Mouse (Mus musculus) forebrain, embryonic 11.5 days (tissue): ENCODE data around the gene Inf2. TPM values are rescaled to one million over a fixed set of nuclear protein-coding genes. Genes with fewer than 3 reads are reported as not detected.

Experiments
- ATAC-seq: fragments of 200-750 bp; cut with Nextera tagmentation; replicated peaks from 2 replicates; pipeline ENCODE4 v1.8.0; 2017; ENCODE audit warnings: moderate TSS enrichment; ENCODE audit not compliant: low FRiP score
- DNase-seq: peaks from one replicate; pipeline ENCODE4 v3.0.0-alpha.2; 2017; ENCODE audit warnings: low spot score
- H3K27ac ChIP-seq: fragments of 300-500 bp; sonication (generic); 2 replicates; pipeline ENCODE4 v1.5.1; 2014; ENCODE audit warnings: low read depth, low read length
- H3K27me3 ChIP-seq: fragments of 300-500 bp; sonication (generic); 2 replicates; pipeline ENCODE4 v1.6.1; 2014; ENCODE audit warnings: mild to moderate bottlenecking, low read length, mixed read lengths; ENCODE audit not compliant: control insufficient read depth, insufficient read depth
- H3K36me3 ChIP-seq: fragments of 300-500 bp; sonication (generic); 2 replicates; pipeline ENCODE4 v1.6.1; 2014; ENCODE audit warnings: mild to moderate bottlenecking, low read length, moderate library complexity, mixed read lengths; ENCODE audit not compliant: control insufficient read depth, insufficient read depth
- H3K4me1 ChIP-seq: fragments of 300-500 bp; sonication (generic); replicated peaks from 2 replicates; pipeline ENCODE4 v1.6.1; 2014; ENCODE audit warnings: low read length, mixed read lengths; ENCODE audit not compliant: control insufficient read depth, insufficient read depth
- H3K4me2 ChIP-seq: fragments of 300-500 bp; sonication (generic); 2 replicates; pipeline ENCODE4 v1.6.1; 2014; ENCODE audit warnings: low read depth, mild to moderate bottlenecking, low read length, moderate library complexity, mixed read lengths; ENCODE audit not compliant: severe bottlenecking
- H3K4me3 ChIP-seq: fragments of 300-500 bp; sonication (generic); 2 replicates; pipeline ENCODE4 v1.5.1; 2014; ENCODE audit warnings: low read depth, low read length
- H3K9ac ChIP-seq: fragments of 300-500 bp; sonication (generic); 2 replicates; pipeline ENCODE4 v1.6.1; 2014; ENCODE audit warnings: low read length
- H3K9me3 ChIP-seq: fragments of 300-500 bp; sonication (generic); 2 replicates; pipeline ENCODE4 v1.6.1; 2016; ENCODE audit warnings: low read length, mixed read lengths; ENCODE audit not compliant: control insufficient read depth
- WGBS: fragments of 180-500 bp; shearing (Covaris S2); extraction: QIAGEN DNeasy Blood & Tissue Kit; methylation state at CpG from one replicate; pipeline ENCODE4 v1.1.7; 2014; 5-methylcytosine and 5-hydroxymethylcytosine counted together
- polyA plus RNA-seq: library from polyadenylated mRNA; unstranded; fragments of >200 nt; fragmentation: Nextera tagmentation; extraction: Ambion mirVana; gene quantifications from 2 replicates; pipeline ENCODE4 v1.2.1, GENCODE M21; 2014

Inf2 gene
- polyA plus RNA-seq, 1 experiment from 2014 or later, result 1.6 TPM

DNA sequence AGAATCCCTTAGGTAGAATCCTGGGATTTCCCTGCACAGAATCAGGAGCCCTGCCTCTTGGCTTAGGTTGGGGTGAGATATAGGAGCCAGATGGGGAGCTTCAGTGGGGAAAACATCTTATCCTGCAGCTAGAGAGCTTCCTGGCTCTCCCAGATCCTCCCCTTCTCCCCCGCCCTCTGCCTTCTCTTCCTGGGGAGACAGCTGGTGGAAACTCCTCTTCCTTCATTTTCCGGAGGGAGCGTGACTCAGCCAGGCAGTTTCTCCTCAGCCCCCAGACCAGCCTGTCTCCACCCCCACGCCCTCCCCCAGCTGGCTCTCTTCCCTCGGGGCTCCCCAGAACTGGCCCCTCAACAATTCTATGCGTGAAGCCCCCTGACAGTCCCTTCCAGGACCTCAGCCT, 12.2 kb upstream of the Inf2 start:
- H3K27me3 ChIP-seq, result no peaks in the 10 kb centered on the region
- H3K36me3 ChIP-seq, result no peaks in the 10 kb centered on the region
- 17% methylated on average over 6 of the region's 6 CpGs for WGBS
- H3K4me2 ChIP-seq, result no peak overlapping the region
- H3K9me3 ChIP-seq, result no peaks in the 10 kb centered on the region
- no peak overlapping the region for H3K27ac ChIP-seq
- H3K4me3 ChIP-seq, result no peak overlapping the region
- ATAC-seq (no peak), DNase-seq (no peak)
- no peak overlapping the region for H3K9ac ChIP-seq
- peaks cover 10% of the 10 kb centered on the region for H3K4me1 ChIP-seq

DNA sequence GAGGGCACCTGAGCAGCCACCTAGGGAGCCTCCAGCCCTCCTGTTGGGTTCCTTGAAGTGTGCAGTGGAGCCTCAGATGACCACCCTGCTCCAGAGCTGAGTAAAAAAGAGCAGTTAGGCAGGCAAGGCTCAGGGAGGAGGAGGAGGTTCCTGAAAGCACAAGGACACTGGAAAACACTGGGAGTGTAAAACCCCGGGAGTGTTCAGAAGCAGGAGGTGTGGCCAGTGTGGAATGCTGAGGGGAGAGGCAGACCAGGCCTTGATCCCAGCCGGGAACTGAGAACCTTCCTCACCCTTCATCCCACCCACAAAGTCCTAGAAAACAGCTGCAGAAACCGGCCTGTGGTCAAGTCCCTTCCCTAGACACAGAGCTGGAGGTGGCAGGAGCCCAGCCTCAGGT, 11.8 kb upstream of the Inf2 start:
- DNase-seq (no peak), ATAC-seq (no peak)
- no peak overlapping the region for H3K9ac ChIP-seq
- peaks cover 10% of the 10 kb centered on the region for H3K4me1 ChIP-seq
- no peaks in the 10 kb centered on the region for H3K27me3 ChIP-seq
- no peak overlapping the region for H3K4me2 ChIP-seq
- WGBS, result 5% methylated on average over 3 of the region's 3 CpGs
- no peaks in the 10 kb centered on the region for H3K36me3 ChIP-seq
- H3K9me3 ChIP-seq, result no peaks in the 10 kb centered on the region
- no peak overlapping the region for H3K4me3 ChIP-seq
- H3K27ac ChIP-seq, result no peak overlapping the region

DNA sequence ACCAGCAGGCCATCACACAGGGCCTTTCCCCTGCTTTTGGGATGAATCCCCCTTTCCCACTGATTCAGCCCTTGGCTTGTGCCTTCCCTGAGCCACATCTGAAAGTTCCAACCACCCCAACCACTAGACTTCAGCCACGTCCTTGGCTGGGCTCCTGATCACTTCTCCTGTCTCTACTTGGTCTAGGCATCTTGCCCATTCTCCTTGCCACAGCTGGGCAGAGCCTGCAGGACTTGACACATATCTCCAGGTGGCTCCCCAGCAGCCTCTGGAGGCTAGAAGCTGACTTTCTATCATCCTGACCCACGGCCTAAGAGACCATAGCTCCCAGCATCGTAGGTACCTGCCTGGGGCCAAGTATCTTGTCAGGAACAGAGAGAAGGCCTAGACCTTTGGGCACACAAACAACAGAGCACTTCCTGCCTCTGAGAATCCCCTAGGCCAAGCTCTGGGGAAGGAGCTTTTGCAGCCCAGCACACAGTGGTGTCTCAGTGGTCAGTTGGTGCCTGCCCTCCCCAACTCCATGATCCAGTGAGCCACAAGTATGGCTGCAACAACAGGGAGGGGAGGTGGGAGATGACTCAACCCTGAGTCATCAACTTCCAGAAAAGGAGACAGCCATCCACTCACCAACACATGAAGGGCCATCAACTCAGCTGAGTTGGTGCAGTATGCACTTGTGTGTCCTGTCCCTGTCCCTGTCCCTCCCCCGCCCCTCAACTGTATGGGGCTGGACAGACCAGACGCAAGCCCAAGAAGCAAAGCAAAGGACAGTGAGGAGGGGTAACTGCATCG, 10.1 kb upstream of the Inf2 start:
- no peaks in the 10 kb centered on the region for H3K9me3 ChIP-seq
- no peak for DNase-seq
- no peak overlapping the region for H3K27ac ChIP-seq
- no peak overlapping the region for H3K9ac ChIP-seq
- H3K27me3 ChIP-seq, result no peaks in the 10 kb centered on the region
- WGBS, result 76% methylated on average over 6 of the region's 6 CpGs
- peaks cover 10% of the 10 kb centered on the region for H3K4me1 ChIP-seq
- no peaks in the 10 kb centered on the region for H3K36me3 ChIP-seq
- no peak overlapping the region for H3K4me2 ChIP-seq
- no peak for ATAC-seq
- no peak overlapping the region for H3K4me3 ChIP-seq

DNA sequence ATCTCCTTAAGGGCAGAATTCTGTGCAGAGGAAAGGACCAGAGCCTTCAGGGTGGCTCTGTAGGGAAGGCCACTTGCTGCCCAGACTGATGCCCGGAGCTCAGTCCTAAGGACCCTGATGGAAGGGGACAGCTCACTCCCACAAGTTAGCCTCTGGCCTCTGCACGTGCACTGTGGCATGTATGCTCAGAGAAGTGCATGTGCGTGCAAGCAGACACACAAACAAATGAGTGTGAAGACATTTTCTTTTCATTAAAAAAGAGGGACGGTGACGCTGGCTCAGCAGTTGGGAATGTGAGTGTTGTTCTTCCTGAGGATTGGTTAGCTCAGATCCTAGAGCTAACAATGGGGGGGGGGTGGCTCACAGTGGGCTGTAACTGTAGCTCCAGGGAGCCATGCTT, 9.2 kb upstream of the Inf2 start:
- Histone ChIP-seq H3K4me2 (no peak overlapping the region), H3K9me3 (no peaks in the 10 kb centered on the region), H3K27ac (no peak overlapping the region), H3K36me3 (no peaks in the 10 kb centered on the region), H3K9ac (no peak overlapping the region), H3K4me1 (peaks cover 10% of the 10 kb centered on the region), H3K4me3 (no peak overlapping the region), H3K27me3 (no peaks in the 10 kb centered on the region)
- no peak for DNase-seq
- ATAC-seq, result no peak
- WGBS, result 46% methylated on average over 5 of the region's 5 CpGs

DNA sequence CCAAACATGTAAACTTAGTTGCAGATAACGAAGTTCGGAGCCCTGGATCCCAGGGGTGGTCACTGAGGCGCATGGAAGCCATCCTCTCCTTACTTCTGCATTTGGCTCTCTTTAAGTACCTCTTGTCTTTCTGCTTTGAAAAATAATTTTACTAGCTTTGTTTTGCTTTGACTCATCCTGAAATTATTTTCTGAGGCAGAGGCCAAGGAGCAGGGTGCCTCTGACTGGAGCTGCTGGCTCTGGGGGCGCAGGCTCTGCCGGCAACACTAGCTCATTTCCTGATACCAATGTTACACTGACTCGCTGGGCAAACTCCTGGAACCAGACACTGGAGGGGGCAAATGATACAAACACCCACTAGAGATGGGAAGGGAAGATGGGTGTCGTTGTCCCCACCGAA, 8.7 kb upstream of the Inf2 start:
- H3K4me3 ChIP-seq, result no peak overlapping the region
- peaks cover 10% of the 10 kb centered on the region for H3K4me1 ChIP-seq
- no peak for DNase-seq
- H3K27me3 ChIP-seq, result no peaks in the 10 kb centered on the region
- H3K36me3 ChIP-seq, result no peaks in the 10 kb centered on the region
- no peak overlapping the region for H3K4me2 ChIP-seq
- no peaks in the 10 kb centered on the region for H3K9me3 ChIP-seq
- H3K27ac ChIP-seq, result no peak overlapping the region
- WGBS, result 87% methylated on average over 8 of the region's 8 CpGs
- H3K9ac ChIP-seq, result no peak overlapping the region
- ATAC-seq, result no peak

DNA sequence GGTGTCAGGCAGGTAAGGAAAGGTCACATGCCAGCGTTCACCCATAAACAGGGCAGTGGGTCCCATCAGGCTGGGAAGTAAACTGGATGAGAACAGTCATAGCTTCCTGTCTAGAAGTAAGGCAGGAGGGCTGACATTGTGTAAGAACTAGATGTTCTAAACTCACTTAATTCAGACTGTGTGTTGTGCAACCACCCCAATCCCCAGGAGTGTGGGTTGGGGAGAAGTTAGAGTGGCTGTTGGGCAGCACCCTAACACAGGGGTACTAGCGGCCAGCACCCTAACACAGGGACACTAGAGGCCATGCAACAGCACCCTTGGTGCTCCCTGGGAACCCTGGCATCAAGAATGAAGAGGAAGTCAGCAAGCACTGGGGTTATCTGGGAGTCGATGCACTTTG, 7.5 kb upstream of the Inf2 start:
- Histone ChIP-seq H3K9ac (no peak overlapping the region), H3K4me2 (no peak overlapping the region), H3K36me3 (no peaks in the 10 kb centered on the region), H3K27me3 (no peaks in the 10 kb centered on the region), H3K9me3 (no peaks in the 10 kb centered on the region), H3K27ac (no peak overlapping the region), H3K4me1 (peaks cover 10% of the 10 kb centered on the region), H3K4me3 (no peak overlapping the region)
- 80% methylated on average over 3 of the region's 3 CpGs for WGBS
- no peak for ATAC-seq
- DNase-seq, result no peak

DNA sequence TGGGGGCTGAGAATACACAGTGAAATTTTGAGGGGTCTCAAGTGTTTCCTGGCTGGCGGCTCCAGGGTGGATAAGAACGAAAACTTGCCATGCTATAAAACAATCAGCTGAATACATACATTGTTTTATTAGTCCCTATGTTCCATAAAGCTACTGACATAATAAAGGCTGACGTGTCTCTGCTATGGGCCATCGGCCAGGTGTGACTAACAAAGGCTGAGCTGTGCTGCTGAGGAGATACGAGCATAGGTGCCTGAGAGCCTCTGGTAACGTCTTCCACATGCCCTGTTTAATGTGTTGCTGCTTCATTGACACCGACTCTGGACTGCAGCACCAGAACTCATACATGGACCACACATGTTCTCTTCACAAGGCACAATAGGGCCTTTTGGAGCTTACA, 3.6 kb upstream of the Inf2 start:
- Histone ChIP-seq H3K4me2 (no peak overlapping the region), H3K36me3 (no peaks in the 10 kb centered on the region), H3K4me3 (no peak overlapping the region), H3K9ac (no peak overlapping the region), H3K27me3 (peaks cover 23% of the 10 kb centered on the region), H3K9me3 (no peaks in the 10 kb centered on the region), H3K27ac (no peak overlapping the region), H3K4me1 (peaks cover 7% of the 10 kb centered on the region; the same call in 1 of the 2 replicates)
- 83% methylated on average over 7 of the region's 7 CpGs for WGBS
- no peak for ATAC-seq
- no peak for DNase-seq

DNA sequence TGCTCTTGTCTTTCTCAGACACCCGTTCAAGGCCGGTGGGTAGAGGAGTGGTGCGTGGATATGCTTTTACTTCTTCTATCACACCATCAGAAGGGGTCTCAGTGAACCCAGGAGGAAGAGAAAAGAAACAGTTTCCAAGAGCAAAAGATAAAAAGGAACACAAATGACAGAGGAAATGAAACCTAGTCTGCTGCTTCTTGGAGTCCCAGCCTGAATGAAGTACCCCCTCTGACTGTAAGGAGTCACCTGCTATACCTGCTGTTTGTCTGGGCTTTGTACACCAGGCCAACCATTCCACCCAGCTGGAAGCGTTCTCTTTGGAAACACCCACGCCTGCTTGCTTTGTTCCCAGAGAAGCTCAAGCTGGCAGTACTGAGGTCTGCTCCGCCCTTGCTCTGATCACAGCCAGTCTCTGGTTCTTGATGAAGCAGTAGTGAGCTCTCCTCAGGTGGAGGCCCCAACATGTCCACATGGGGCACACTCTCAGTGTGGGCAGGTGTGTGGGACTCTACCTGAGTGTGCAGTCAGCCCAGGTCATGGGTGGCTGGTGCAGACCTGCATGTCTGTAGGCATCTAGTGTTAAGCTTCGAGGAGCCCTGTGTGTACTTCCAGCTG, 2.6 kb upstream of the Inf2 start:
- ATAC-seq (no peak), DNase-seq (no peak)
- Histone ChIP-seq H3K4me3 (no peak overlapping the region), H3K4me2 (no peak overlapping the region), H3K27me3 (peaks cover 26% of the 10 kb centered on the region), H3K27ac (no peak overlapping the region), H3K4me1 (peaks cover 7% of the 10 kb centered on the region; the same call in 1 of the 2 replicates), H3K36me3 (no peaks in the 10 kb centered on the region), H3K9ac (no peak overlapping the region), H3K9me3 (no peaks in the 10 kb centered on the region)
- 78% methylated on average over 7 of the region's 7 CpGs for WGBS
